In the genomic region with DNA sequence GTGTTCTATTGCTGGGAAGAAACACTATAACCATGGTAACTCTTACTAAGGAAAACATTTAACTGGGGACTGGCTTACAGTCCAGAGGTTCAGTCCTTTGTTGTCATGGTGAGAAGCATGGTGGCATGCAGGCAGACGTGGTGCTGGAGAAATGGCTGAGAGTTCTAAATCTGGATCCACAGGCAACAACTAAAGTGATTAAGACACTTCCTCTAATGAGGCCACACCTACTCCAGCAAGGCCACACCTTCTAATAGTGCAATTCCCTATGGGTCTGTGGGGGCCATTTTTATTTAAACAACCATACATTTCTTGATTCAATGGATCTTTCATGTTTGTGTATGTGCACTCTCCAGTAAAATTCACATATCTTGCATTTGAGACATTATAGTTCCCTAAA, we compare ENCODE assay signal across 25 mouse cellular contexts.
"Had no signal": no experiment of that assay in that cellular context is flagged by ENCODE, and none has a peak within 500 bp of the region (broad histone marks: within the 10 kb centered on the region; RNA-seq: fewer than 3 reads in every experiment).

No protein-coding gene starts in this region.

- DNase-seq: kidney, adult 2 months; kidney, postnatal 25 days; layer of hippocampus, adult 9-11 months; left cerebral cortex, postnatal 4 days; lung, adult 18-20 months; lung, postnatal 10 days; lung, postnatal 36 days; right cerebral cortex, postnatal 25 days; spleen, adult 18-20 months; thymus, adult 2 months; thymus, postnatal 14 days; thymus, postnatal 4 days had no signal

- H3K4me2 ChIP-seq: limb, embryonic 12.5 days; limb, embryonic 15.5 days; liver, embryonic 12.5 days; liver, embryonic 15.5 days; lung, embryonic 15.5 days; midbrain, embryonic 12.5 days; midbrain, embryonic 15.5 days; neural tube, embryonic 12.5 days; neural tube, embryonic 15.5 days had no signal

- H3K9ac ChIP-seq: limb, embryonic 12.5 days; limb, embryonic 15.5 days; liver, embryonic 12.5 days; liver, embryonic 15.5 days; lung, embryonic 15.5 days; midbrain, embryonic 12.5 days; midbrain, embryonic 15.5 days; neural tube, embryonic 12.5 days; neural tube, embryonic 15.5 days had no signal

- H3K4me3 ChIP-seq: layer of hippocampus, adult 2 months; limb, embryonic 12.5 days; limb, embryonic 15.5 days; liver, embryonic 12.5 days; liver, embryonic 15.5 days; lung, embryonic 15.5 days; midbrain, embryonic 12.5 days; midbrain, embryonic 15.5 days; neural tube, embryonic 12.5 days; neural tube, embryonic 15.5 days had no signal

- H3K4me1 ChIP-seq: limb, embryonic 12.5 days; limb, embryonic 15.5 days; liver, embryonic 12.5 days; liver, embryonic 15.5 days; lung, embryonic 15.5 days; midbrain, embryonic 12.5 days; midbrain, embryonic 15.5 days; neural tube, embryonic 15.5 days had no signal

- H3K36me3 ChIP-seq: limb, embryonic 12.5 days; limb, embryonic 15.5 days; liver, embryonic 12.5 days; liver, embryonic 15.5 days; lung, embryonic 15.5 days; midbrain, embryonic 12.5 days; midbrain, embryonic 15.5 days; neural tube, embryonic 12.5 days; neural tube, embryonic 15.5 days had no signal

- H3K27ac ChIP-seq: kidney, postnatal 0 days; layer of hippocampus, adult 2 months; limb, embryonic 12.5 days; limb, embryonic 15.5 days; liver, embryonic 12.5 days; liver, embryonic 15.5 days; lung, embryonic 15.5 days; midbrain, embryonic 12.5 days; midbrain, embryonic 15.5 days; neural tube, embryonic 12.5 days; neural tube, embryonic 15.5 days; stomach, postnatal 0 days had no signal

- H3K9me3 ChIP-seq: limb, embryonic 12.5 days; limb, embryonic 15.5 days; liver, embryonic 12.5 days; liver, embryonic 15.5 days; lung, embryonic 15.5 days; midbrain, embryonic 12.5 days; midbrain, embryonic 15.5 days; neural tube, embryonic 12.5 days; neural tube, embryonic 15.5 days had no signal

- H3K27me3 ChIP-seq: limb, embryonic 15.5 days; liver, embryonic 12.5 days; liver, embryonic 15.5 days; lung, embryonic 15.5 days; midbrain, embryonic 12.5 days; midbrain, embryonic 15.5 days; neural tube, embryonic 12.5 days; neural tube, embryonic 15.5 days had no signal

- ATAC-seq: intestine, postnatal 0 days; liver, embryonic 12.5 days; midbrain, embryonic 15.5 days had no signal
